Mouse (Mus musculus): ENCODE results near the gene Borcs7.
"Not testable (repeated sequence)": the region's sequence is repeated elsewhere in the genome, so short reads cannot be mapped to it uniquely, and the experiment has no call there.

Gene Borcs7

DNA sequence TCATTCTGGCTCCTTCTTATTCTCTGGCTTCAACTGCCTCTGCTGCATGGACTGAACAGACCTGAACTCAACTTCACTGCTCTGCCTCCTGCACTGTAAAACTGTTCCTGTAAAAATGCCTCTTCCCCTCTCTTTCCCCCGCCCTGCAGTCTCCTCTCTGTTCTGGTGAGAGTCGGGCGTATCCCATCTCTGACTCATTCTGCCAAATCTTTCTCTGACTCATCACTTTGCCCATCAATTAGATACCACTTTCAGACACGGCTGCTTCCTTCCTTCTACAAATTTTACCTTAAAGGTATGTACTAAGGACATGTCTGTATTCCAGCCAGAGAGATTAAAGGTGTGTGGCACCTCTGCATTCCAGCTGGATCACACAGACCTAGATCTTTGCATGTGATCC lies 28.4 kb downstream of the Borcs7 start:
- DNase-seq: no peak

DNA sequence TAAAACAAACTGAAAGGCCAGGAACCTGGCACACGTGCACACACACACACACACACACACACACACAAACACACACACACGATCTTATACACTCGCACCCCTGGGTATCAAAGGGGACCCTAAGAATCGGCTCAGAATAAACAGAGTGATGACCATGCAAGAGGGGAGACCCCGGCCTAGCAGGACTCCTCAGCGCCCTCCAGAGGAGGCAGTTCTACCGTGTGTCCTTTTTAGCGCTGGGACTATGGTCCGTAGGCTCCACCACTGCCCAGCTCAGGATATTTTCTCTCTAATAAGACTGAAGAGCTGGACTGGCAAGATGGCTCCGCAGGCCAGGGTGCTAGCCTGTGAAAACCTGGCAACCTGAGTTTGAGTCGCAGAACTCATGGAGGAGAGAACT lies 34.7 kb downstream of the Borcs7 start:
- no peak for DNase-seq

DNA sequence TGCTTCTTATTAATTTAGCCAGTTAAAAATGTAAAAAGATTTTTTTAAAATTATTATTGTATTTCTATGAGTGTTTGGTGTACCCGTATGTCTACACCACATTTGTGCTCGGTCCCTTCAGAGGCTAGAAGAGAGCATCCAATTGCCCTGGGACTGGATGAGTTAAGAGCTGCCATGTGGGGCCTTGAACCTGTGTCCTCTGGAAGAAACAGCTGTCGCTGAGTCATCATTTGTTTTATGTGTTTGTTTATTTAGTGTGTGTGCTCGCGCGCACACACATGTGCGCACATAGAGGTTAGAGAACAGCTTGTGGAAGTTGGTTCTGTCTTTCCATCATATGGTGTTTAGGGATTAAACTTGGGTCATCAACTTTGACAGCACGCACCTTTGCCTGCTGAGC lies 36.4 kb downstream of the Borcs7 start:
- DNase-seq: no peak

DNA sequence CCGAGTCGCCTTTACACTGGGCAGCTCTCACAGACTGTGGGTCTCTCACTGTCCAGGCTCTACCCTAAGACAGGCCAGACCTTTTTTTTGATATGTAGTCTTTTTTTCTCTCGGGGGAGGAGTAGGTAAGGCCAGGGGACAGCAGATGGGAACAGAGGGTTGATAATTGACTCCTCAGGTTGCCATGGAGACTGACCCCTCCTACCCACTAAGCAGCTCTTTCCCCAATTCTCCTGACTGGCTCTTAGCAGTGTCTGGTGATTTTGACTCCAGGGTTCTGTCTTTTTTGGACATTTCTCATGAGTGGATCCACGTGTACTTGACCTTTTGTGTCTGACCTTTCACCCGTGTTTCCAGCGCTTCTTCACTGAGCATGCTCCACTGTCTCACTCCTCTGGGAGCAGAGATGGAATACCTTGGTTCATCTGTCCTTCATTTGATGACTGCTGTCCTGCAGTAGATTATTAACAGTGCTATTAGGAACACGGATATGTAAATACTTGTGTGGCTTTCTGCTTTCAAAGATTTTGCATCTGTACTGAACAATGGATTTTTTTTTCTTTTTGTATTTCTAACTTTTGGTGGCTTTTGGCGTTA lies 37.5 kb downstream of the Borcs7 start:
- DNase-seq: no peak

DNA sequence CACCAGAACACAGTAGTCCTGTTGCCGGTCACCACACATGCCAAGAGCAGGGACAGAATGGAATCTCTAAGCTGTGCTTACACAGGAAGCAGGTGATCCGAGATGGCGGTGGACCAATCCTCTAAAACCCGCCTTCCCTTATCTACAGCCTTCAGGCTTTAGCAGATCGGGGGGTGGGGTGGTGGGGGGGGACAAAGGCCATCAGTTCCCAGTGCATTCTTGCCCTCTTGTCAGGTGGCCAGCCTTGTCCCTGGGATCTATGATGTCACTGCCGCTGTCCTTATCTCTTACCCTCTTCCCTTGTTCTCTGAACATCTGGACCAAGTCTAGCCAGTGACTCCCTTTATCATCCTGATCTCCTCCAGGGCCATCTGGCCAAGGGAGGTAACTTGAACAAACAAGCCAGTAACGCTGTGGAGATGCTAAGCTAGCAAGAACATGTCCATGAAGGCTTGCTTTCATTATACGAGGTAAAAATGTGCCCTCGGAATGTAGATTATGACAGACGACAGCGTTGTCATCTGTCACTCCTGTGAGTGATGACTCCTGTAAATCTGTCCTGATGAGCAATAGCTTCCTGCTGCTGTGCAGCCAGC lies 38.3 kb downstream of the Borcs7 start:
- DNase-seq: no peak

- no peak for DNase-seq
Observed at GRCm38 (mm10) chr19:46728909-46729308, 39.2 kb downstream of the Borcs7 start.

DNA sequence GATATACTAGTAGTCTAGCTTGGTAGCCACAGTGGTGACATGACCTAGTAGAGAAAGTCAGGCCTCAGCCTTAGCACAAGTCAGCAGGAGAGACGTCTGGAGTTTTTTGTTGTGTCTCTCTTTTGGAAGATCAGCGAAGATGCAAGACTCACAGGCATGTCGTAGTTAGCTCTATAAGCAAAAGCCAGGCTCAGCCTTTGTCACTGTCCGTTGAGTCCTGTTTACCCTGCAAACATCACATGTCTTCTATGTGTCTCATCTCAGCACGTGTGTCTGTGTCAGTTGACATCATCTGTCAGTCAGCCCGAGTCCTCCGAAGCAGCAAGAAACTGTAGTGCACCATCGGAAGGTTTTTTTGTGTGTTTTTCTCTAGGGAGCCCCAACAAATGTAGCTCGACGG lies 41.6 kb downstream of the Borcs7 start:
- no peak for DNase-seq

DNA sequence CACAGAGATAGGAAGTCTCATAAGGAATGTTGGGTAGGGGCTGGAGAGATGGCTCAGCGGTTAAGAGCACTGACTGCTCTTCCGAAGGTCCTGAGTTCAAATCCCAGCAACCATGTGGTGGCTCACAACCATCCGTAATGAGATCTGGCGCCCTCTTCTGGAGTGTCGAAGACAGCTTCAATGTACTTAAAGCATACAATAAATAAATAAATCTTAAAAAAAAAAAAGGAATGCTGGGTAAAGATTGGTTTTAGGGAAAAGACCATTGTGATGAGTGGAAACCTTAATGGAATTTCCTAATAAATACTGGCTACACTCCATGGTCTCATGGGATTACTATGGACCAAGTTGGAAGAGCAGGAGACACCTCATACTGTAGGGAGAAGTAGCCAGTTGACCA lies 43.0 kb downstream of the Borcs7 start:
- DNase-seq: not testable (repeated sequence)

DNA sequence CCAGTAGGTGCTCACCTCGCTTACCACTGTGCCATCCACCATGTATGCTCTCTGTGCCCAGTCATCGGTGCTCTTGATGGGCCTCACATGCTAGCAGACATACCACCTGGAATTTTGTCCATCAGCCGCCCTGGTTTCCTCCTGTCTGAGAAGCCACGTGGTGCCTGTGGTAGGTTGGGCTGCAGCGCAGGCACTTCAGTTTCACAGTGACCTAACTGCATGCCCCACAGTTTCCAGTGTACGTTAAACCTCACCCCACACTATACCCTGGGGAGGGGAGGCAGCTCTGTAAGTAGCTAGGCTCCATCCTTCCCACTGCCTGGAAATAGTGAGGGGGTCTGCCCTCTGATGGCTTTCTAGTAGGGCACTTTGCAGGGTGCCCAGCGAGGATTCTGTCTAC lies 43.9 kb downstream of the Borcs7 start:
- no peak for DNase-seq

GRCm38 (mm10) chr19:46735241-46735640 lies 45.5 kb downstream of the Borcs7 start:
- DNase-seq: no peak

DNA sequence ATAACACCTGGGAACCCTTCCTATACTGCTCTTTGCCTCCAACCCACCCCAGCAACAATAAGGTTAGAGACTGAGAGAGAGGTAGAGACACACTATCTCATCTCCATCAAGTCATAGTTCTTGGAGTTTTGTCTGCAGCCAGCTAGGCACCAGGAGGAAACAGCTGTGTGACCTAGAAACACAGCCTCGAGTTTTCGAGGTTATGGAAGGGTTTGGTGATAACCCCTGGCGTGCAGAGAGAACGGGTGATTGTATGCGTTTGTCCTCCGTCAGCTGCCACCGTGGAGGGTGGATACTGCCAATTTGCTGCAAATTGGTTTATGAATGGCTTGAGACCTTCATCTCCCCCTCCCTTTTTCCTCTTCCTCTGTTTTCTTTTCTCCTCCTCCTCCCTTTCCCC lies 47.4 kb downstream of the Borcs7 start:
- no peak for DNase-seq

DNA sequence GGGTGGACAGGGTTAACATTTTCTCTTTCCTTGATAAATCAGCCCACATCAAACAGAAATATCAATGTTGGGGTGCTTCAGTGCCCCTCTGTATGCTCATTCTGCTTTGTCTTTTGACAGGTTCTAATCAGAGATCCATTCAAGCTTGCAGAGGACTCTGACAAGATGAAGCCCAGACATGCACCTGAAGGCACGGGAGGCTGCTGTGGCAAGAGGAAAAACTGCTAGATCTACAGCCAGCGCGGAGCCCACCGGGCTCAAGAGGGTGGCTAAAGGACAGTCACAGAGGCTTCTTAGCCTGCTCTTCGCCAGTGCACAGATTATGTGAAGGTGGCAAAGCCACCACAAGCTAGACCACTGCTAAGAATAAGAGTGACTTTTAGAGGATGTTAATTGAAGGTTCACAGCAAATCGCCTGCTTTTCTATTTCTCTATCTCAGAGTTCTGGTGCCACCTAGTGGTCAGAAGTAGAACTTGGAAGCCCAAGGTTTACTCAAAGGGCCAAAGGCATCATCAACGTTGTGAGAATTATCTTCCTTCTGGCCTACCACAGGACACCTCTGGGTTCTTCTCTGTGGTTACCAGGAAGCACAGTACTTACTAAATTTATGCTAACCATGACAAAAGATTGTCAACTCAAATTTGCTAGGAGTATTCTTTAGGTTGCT lies 50.8 kb downstream of the Borcs7 start:
- DNase-seq: peak; percentile 79

DNA sequence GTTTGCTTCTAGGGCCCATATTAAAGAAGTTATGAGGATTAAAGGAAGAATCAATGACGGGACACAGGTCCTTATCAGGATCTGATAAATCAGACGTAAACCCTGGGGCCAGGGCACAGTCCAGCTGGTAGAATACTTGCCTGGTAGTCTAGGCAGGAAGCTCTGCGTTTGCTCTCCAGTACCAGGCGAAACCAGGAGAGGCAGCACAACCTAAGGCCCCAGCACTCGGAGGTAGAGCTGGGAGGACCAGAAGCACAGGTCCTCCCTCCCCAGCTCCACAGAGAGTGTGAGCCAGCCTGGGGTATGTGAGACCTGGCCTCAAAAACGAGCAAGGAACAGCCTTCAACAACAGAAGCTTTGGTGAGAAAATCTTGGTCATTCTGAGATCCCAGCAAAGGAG lies 51.9 kb downstream of the Borcs7 start:
- no peak for DNase-seq

- DNase-seq: no peak
Observed at GRCm38 (mm10) chr19:46744681-46745080, 55.0 kb downstream of the Borcs7 start.

GRCm38 (mm10) chr19:46747799-46748198 lies 58.1 kb downstream of the Borcs7 start:
- DNase-seq: no peak

DNA sequence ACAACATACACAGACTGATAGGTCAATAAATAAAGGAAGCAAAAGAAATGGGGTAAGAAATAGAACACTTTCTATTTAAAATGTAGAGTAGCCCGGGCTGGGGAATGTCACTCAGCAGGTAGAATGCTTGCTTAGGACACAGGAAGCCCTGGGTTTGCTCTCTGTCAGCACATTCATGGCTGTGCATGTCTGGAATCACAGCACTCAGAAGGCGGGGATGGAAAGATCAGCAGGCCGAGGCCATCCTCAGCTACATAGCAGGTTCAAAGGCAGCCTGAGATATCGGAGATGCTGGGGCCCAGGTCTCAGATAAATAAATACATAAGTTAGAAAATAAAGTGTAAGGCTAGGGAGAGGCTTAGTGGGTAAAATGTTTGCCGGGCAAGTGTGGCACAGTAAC lies 62.5 kb downstream of the Borcs7 start:
- DNase-seq: no peak
